Mouse (Mus musculus) B cell, adult 62 days (primary cell): ENCODE data around the gene Btbd2. TPM values are rescaled to one million over a fixed set of nuclear protein-coding genes. Genes with fewer than 3 reads are reported as not detected.

Experiments used
- total RNA-seq: library from RNA; stranded (reverse); gene quantifications from 4 replicates; pipeline ENCODE4 v1.2.4, GENCODE M21; 2023

Btbd2 gene
- 30.1 to 32.7 TPM (median 31.0 TPM) in 4 replicates for total RNA-seq

DNA sequence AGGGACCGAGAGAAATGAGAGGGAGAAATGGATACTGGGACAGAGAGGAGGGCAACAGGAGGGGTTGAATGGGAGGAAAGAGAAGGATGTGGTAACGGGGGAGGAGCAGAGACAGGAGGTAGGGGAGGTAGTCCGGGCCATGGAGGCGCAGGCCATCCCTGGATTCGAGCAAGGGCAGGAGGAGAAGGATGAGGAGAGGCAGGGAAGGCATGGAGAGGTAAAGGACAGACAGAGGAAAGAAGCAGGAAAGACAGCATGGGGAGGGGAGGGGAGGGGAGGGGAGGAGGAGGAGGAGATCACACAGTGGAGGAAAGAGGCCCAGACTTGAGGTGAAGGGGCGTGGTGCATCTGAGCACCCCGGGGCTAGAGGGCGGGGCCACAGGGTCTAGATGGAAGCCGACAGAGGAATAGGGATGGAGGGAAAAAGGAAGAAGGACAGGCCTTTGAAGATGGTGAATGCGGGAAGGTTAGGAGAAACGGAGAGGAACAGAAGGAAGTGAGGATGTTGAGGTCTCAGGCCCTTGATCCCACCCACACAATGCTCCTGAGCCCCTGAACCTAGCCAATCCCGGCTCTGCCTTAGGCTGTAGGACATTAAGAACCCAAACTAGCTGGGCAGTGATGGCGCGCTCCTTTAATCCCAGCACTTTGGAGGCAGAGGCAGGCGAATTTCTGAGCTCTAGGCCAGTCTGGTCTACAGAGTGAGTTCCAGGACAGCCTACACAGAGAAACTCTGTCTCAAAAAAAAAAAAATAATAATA, at the start of gene Btbd2:
Gene Btbd2 (minus strand): TSS at position 209 of the 761 bp plus-strand sequence.

DNA sequence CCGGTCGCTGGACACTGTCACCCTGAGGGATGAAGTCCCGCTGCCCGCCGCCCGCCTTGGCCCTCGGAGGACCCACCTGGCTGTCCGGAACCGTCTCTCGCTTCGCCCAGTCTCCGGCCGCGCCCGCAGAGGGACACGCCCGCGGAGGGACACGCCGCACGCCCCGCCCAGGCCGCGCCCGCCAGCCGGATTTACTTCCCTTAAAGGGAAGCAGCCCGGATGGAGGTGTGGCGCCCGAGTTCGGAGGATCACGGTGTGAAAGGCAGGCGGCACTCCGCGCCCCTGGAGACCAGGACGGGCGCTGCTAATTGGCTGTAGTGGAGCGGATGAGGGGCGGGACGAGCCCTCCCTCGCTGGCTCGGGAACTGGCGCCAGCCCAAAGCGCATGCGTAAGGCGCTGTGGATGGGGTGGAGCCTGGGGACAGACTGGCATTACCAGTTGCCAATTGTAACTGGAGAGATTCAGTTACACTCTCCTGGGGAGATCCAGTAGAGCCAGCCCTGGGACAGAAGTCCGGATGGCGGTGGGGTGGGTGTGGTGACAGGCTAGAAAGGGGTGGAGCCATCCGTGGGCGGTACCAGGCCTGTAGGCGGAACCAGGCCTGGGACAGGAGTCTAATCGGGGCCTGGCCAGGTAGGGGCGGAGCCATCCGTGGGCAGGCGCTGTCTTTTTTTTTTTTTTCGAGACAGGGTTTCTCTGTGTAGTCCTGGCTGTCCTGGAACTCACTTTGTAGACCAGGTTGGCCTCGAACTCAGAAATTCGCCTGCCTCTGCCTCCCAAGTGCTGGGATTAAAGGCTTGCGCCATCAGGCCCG, 45.1 kb upstream of the Btbd2 start, which contains the start of the genes Mob3a and Izumo4:
Gene Mob3a (minus strand): TSS at position 257 of the 815 bp plus-strand sequence.
Gene Izumo4 (plus strand): TSS at position 464 of the 815 bp plus-strand sequence.

DNA sequence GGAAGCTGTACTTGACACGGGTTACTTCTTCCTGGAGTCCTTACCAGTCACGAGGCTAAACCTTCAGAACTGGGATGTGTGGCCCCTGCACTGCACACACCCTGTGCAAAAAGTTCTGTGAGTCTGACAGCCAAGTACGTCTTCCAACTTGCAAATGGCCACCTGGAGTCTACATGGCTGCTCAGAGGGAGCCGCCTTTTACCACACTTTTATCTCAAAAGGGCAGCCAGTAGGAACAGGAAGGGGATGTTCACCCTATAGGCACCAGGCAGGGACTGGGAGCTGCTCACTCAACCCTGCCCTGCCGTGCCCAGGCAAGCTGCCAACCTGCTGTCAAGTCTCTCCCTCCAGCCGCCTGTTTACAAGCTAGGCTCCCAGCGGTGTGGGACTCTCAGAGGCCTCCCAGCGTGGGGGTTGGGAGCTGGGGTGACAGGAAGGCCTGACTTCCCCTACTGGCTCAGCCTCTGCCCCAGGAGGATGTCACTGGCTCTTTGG, 21.1 kb upstream of the Btbd2 start, which contains the start of gene Mknk2:
Gene Mknk2 (minus strand): TSS at position 171 of the 495 bp plus-strand sequence.

DNA sequence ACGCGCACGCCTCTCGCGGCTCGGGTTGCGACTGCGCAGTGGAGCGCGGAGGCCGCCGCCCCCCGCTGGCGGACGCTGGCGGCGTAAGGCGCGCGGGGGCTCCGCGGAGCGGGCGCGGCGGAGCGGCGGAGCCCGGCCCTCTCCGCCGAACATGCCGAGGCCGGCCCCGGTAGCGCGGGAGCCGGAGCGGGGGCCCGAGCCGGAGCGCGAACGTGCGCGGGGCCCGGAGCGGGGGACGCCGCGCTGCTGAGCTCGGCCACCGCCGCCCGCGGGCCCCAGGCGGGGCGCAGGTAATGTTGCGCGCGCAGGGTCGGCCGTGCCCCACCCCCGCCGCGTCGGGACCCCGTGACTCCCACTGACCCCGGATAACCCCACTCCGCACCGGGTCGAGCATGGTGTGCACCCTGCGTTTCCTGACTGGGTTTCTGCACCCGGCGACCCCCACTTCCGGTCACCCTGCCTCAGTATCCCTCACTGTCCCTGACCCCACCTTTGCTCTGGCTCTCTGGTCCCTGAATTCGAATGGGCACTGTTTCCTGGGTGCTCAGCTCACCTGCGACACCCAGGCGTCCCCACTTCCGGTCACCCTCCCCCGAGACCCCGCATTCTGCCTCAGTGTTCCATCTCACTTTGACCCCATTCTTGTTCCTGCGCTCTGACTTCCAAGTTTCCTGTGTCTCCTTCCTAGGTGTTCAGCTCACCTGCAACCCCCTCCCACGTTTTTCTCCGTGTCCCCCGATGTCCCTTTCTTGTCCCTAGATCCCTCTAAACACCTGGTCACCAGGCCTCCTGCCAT, 34.0 kb downstream of the Btbd2 start, which contains the start of gene Csnk1g2:
Gene Csnk1g2 (plus strand): TSS at position 178 of the 796 bp plus-strand sequence.

DNA sequence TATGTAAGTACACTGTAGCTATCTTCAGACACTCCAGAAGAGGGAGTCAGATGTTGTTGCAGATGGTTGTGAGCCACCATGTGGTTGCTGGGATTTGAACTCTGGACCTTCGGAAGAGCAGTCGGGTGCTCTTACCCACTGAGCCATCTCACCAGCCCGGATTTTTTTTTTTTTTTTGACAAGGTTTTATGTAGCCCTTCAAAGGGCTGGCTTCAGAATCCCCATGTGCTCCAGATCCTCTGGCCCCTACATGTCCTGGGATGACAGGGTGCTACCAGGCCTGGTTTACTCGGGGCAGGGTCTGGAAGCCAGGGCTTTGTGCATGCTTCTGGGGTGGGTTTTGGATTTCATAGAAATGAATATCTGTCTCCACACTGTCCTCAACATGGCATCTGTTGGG, 51.1 kb downstream of the Btbd2 start, which contains the start of gene Gm49322:
Gene Gm49322 (plus strand): TSS at position 301 of the 400 bp plus-strand sequence.

DNA sequence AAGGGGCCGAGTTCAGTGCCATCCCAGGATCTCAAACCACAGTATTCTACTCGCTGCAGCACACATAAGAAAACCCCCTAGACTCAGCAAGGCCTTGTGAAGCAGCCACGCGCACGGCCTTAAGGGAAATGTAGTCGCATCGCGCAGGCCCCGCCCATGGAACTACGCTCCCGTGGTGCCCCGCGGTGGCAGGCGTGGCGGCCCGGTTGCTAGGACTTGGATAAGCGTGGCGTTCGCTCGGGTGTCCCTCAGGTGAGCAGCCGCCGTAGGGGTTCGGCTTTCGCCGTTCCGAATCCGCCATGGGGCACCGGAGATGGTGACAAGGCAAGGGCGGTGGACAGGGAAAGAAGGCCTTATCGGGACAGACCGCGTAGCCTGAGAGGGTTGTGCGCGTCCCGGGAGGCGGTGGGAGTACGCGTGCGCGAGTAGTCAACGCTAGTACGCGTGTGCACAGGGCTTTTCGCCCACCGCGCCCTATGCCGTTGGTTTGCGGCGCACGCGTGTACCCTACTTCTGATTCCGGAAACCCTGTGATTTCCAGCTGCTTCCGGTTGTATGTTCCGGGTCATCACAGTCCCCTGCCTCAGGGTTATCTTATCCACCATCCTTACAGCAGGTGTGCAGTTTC, 54.1 kb downstream of the Btbd2 start, which contains the start of the genes Scamp4 and Adat3:
Gene Scamp4 (plus strand): TSS at position 175 of the 628 bp plus-strand sequence.
Gene Adat3 (plus strand): TSS at position 183 of the 628 bp plus-strand sequence.

Other genes starting within 250 kb of the Btbd2 start
- gene Tcf3, start 223.4 kb downstream of the Btbd2 start, total RNA-seq, result 183 to 210 TPM (median 200 TPM) in 4 replicates
- not detected in 4 replicates for gene Onecut3, start 162.2 kb downstream of the Btbd2 start, total RNA-seq
- gene Atp8b3, start 117.9 kb downstream of the Btbd2 start, total RNA-seq, result not detected in 4 replicates
- gene Rexo1, start 95.5 kb downstream of the Btbd2 start, total RNA-seq, result 113 to 136 TPM (median 123 TPM) in 4 replicates
- 30.3 to 34.0 TPM (median 31.5 TPM) in 4 replicates for gene Klf16, start 79.8 kb downstream of the Btbd2 start, total RNA-seq
- gene Abhd17a, start 66.7 kb downstream of the Btbd2 start, total RNA-seq, result 89.6 to 111 TPM (median 99.5 TPM) in 4 replicates
- gene Scamp4, start 54.2 kb downstream of the Btbd2 start, total RNA-seq, result 61.5 to 65.5 TPM (median 62.9 TPM) in 4 replicates
- 9.3 to 21.8 TPM (median 15.5 TPM) in 4 replicates for gene Adat3, start 54.2 kb downstream of the Btbd2 start, total RNA-seq
- gene Gm49322, start 51.0 kb downstream of the Btbd2 start, total RNA-seq, result 10.6 to 12.6 TPM (median 11.2 TPM) in 4 replicates
- gene Csnk1g2, start 34.2 kb downstream of the Btbd2 start, total RNA-seq, result 209 to 257 TPM (median 213 TPM) in 4 replicates
- 396 to 427 TPM (median 418 TPM) in 4 replicates for gene Mknk2, start 21.0 kb upstream of the Btbd2 start, total RNA-seq
- 94.0 to 111 TPM (median 98.1 TPM) in 4 replicates for gene Mob3a, start 44.9 kb upstream of the Btbd2 start, total RNA-seq
- 34.0 to 51.5 TPM (median 39.5 TPM) in 4 replicates for gene Izumo4, start 45.1 kb upstream of the Btbd2 start, total RNA-seq
- 122 to 151 TPM (median 133 TPM) in 4 replicates for gene Ap3d1, start 85.2 kb upstream of the Btbd2 start, total RNA-seq
- 69.2 to 82.9 TPM (median 74.7 TPM) in 4 replicates for gene Dot1l, start 98.1 kb upstream of the Btbd2 start, total RNA-seq
- 73.0 to 86.5 TPM (median 77.6 TPM) in 4 replicates for gene Sf3a2, start 141.1 kb upstream of the Btbd2 start, total RNA-seq
- 99.4 to 138 TPM (median 104 TPM) in 4 replicates for gene Plekhj1, start 141.6 kb upstream of the Btbd2 start, total RNA-seq
- gene Amh, start 148.2 kb upstream of the Btbd2 start, total RNA-seq, result 1.4 to 2.0 TPM (median 1.6 TPM) in 4 replicates
- not detected in 4 replicates for gene Jsrp1, start 156.4 kb upstream of the Btbd2 start, total RNA-seq
- 513 to 527 TPM (median 522 TPM) in 4 replicates for gene Oaz1, start 169.6 kb upstream of the Btbd2 start, total RNA-seq
- not detected in 4 replicates for gene Lingo3, start 187.0 kb upstream of the Btbd2 start, total RNA-seq
- 20.7 to 35.6 TPM (median 25.5 TPM) in 4 replicates for gene Lsm7, start 198.1 kb upstream of the Btbd2 start, total RNA-seq
- gene Sppl2b, start 198.2 kb upstream of the Btbd2 start, total RNA-seq, result 28.8 to 33.2 TPM (median 31.9 TPM) in 4 replicates
- not detected in 4 replicates for gene Tmprss9, start 214.8 kb upstream of the Btbd2 start, total RNA-seq
- 57.5 to 75.0 TPM (median 69.9 TPM) in 4 replicates for gene Timm13, start 243.9 kb upstream of the Btbd2 start, total RNA-seq